ENCODE assay signal across 8 mouse cellular contexts in genomic region chr2:92375788-92376187, GRCm38 (mm10). TPM values are rescaled to one million over a fixed set of nuclear protein-coding genes. Genes with fewer than 3 reads are reported as not detected.
DNase-seq lines count a peak whose midpoint lies in the region; ATAC-seq and TF ChIP-seq lines count a peak whose summit lies in the region.

No protein-coding gene starts in this region.

- H3K4me3 ChIP-seq in heart, embryonic 13.5 days, result peak overlapping the region; percentile 75
- H3K4me3 ChIP-seq in ES-Bruce4 (ENCODE audit: low read depth, low read length), result peak overlapping the region; percentile 92
- peak overlapping the region; percentile 70 for H3K4me3 ChIP-seq in forebrain, embryonic 14.5 days (ENCODE audit: low read depth, low read length)
- H3K4me3 ChIP-seq in liver, postnatal 0 days (ENCODE audit: low read depth, low read length), result peak overlapping the region; percentile 85

- peaks cover 31% of the 10 kb centered on the region for H3K27me3 ChIP-seq in heart, embryonic 13.5 days (replicated peaks)
- no peaks in the 10 kb centered on the region for H3K27me3 ChIP-seq in ES-Bruce4 (ENCODE audit: control insufficient read depth, insufficient read depth, low read length, poor library complexity, severe bottlenecking)
- 0 out of 2 replicates have a peak, but pooled peaks cover 6% of the 10 kb centered on the region for H3K27me3 ChIP-seq in forebrain, embryonic 14.5 days (replicated peaks; ENCODE audit: control insufficient read depth, insufficient read depth, low read length)
- H3K27me3 ChIP-seq in liver, postnatal 0 days (ENCODE audit: insufficient read depth, low read length), result peaks cover 6% of the 10 kb centered on the region

- 14% methylated on average over 10 of the region's 10 CpGs for WGBS in heart, embryonic 13.5 days
- WGBS in forebrain, embryonic 14.5 days, result 16% methylated on average over 10 of the region's 10 CpGs
- WGBS in liver, postnatal 0 days (ENCODE audit: insufficient replicate concordance), result 6% methylated on average over 10 of the region's 10 CpGs

- no peak for DNase-seq in heart, adult 18-20 months
- DNase-seq in forebrain, embryonic 14.5 days (ENCODE audit: low spot score), result no peak
- peak; percentile 31 for DNase-seq in liver, postnatal 0 days
- no peak for DNase-seq in T-cell, adult 2 months (ENCODE audit: low spot score)
- no peak for DNase-seq in thymus, postnatal 36 days
- DNase-seq in layer of hippocampus, postnatal 10 days (ENCODE audit: low spot score in 2 of 2), result no peak

- H3K36me3 ChIP-seq in heart, embryonic 13.5 days, result peaks cover 39% of the 10 kb centered on the region
- H3K36me3 ChIP-seq in ES-Bruce4 (ENCODE audit: control insufficient read depth, insufficient read depth, low read length, poor library complexity, severe bottlenecking), result no peaks in the 10 kb centered on the region
- H3K36me3 ChIP-seq in forebrain, embryonic 14.5 days (ENCODE audit: control insufficient read depth, insufficient read depth, low read length), result peaks cover 33% of the 10 kb centered on the region
- peaks cover 37% of the 10 kb centered on the region for H3K36me3 ChIP-seq in liver, postnatal 0 days (replicated peaks; ENCODE audit: insufficient read depth, low read length)

- H3K27ac ChIP-seq in heart, embryonic 13.5 days (replicated peaks), result peak overlapping the region; percentile 78
- H3K27ac ChIP-seq in ES-Bruce4 (ENCODE audit: insufficient read depth, low read length), result no peak overlapping the region
- peak overlapping the region; percentile 71; the same call in 1 of the 2 replicates for H3K27ac ChIP-seq in forebrain, embryonic 14.5 days (ENCODE audit: low read depth, low read length)
- peak overlapping the region; percentile 89 for H3K27ac ChIP-seq in liver, postnatal 0 days (ENCODE audit: low read depth)

- TF ChIP-seq EP300 in ES-Bruce4 (IDR thresholded peaks at IDR 0.05; ENCODE audit: insufficient read depth, low read depth, low read length), result no peak
- TF ChIP-seq EP300 in liver, postnatal 0 days (IDR thresholded peaks at IDR 0.05; ENCODE audit: low read depth), result no peak

- H3K9me3 ChIP-seq in heart, embryonic 13.5 days, result no peaks in the 10 kb centered on the region
- no peaks in the 10 kb centered on the region for H3K9me3 ChIP-seq in ES-Bruce4 (replicated peaks; ENCODE audit: control insufficient read depth, insufficient read depth, low read length, poor library complexity, severe bottlenecking)
- no peaks in the 10 kb centered on the region for H3K9me3 ChIP-seq in forebrain, embryonic 14.5 days (replicated peaks; ENCODE audit: control insufficient read depth, low read length)
- H3K9me3 ChIP-seq in liver, postnatal 0 days (ENCODE audit: low read length), result no peaks in the 10 kb centered on the region

- peaks cover 33% of the 10 kb centered on the region for H3K4me1 ChIP-seq in heart, embryonic 13.5 days
- H3K4me1 ChIP-seq in ES-Bruce4 (ENCODE audit: control insufficient read depth, insufficient read depth, low read length), result peaks cover 8% of the 10 kb centered on the region
- H3K4me1 ChIP-seq in forebrain, embryonic 14.5 days (ENCODE audit: control insufficient read depth, insufficient read depth, low read length), result peaks cover 40% of the 10 kb centered on the region
- H3K4me1 ChIP-seq in liver, postnatal 0 days (ENCODE audit: insufficient read depth), result peaks cover 24% of the 10 kb centered on the region

- no peak for ATAC-seq in heart, embryonic 13.5 days (ENCODE audit: extremely low read depth, insufficient number of reproducible peaks, low FRiP score, low TSS enrichment)
- ATAC-seq in forebrain, embryonic 14.5 days, result no peak
- no peak for ATAC-seq in liver, postnatal 0 days

- no peak for TF ChIP-seq POLR2A in ES-Bruce4 (IDR thresholded peaks at IDR 0.05; ENCODE audit: insufficient read depth, low read length)

- TF ChIP-seq CTCF in ES-Bruce4 (IDR thresholded peaks at IDR 0.05; ENCODE audit: low read depth, low read length), result no peak
- TF ChIP-seq CTCF in liver, postnatal 0 days (IDR thresholded peaks at IDR 0.05; ENCODE audit: low read depth), result no peak

- peak overlapping the region; percentile 88 for H3K9ac ChIP-seq in heart, embryonic 13.5 days
- H3K9ac ChIP-seq in ES-Bruce4 (ENCODE audit: low read depth, poor library complexity, severe bottlenecking), result peak overlapping the region; percentile 49
- peak overlapping the region; percentile 73 for H3K9ac ChIP-seq in forebrain, embryonic 14.5 days (ENCODE audit: low read length)
- H3K9ac ChIP-seq in liver, postnatal 0 days (replicated peaks), result peak overlapping the region; percentile 83

- H3K4me2 ChIP-seq in heart, embryonic 13.5 days, result peak overlapping the region; percentile 86
- peak overlapping the region; percentile 82 for H3K4me2 ChIP-seq in forebrain, embryonic 14.5 days (ENCODE audit: low read length)
- peak overlapping the region; percentile 95 for H3K4me2 ChIP-seq in liver, postnatal 0 days (ENCODE audit: low read depth, low read length)

RNA-seq across cellular contexts. Expression of gene Large2, which starts 1.1 kb away (rescaled TPM):
- polyA plus RNA-seq in heart, embryonic 13.5 days (2015; fragmentation: Nextera tagmentation; extraction: Ambion mirVana), result 1.8 and 2.3 TPM in 2 replicates
- under 1 TPM in 1 of 2 experiments, not detected in 1; 0.41 TPM for total RNA-seq in heart, adult 18-20 months (2021)
- 27.9 and 31.4 TPM in 2 replicates for polyA plus RNA-seq in ES-Bruce4 (2011; ENCODE audit: insufficient read depth, insufficient read length, low read depth, missing spikeins)
- 0.99 and 1.5 TPM in 2 replicates for polyA plus RNA-seq in forebrain, embryonic 14.5 days (2014; fragmentation: Nextera tagmentation; extraction: Ambion mirVana)
- polyA plus RNA-seq in liver, postnatal 0 days (2015; fragmentation: Nextera tagmentation; extraction: Ambion mirVana), result 2.7 and 3.5 TPM in 2 replicates
- total RNA-seq in layer of hippocampus, postnatal 10 days (2021), result under 1 TPM; 0.45 to 0.64 TPM

RNA-seq across cellular contexts. Expression of gene Pex16, which starts 1.3 kb away (rescaled TPM):
- polyA plus RNA-seq in heart, embryonic 13.5 days (2015; fragmentation: Nextera tagmentation; extraction: Ambion mirVana), result 15.8 and 17.3 TPM in 2 replicates
- total RNA-seq in heart, adult 18-20 months (2021), result 10 to 100 TPM; 24.8 to 27.4 TPM
- 7.3 and 7.9 TPM in 2 replicates for polyA plus RNA-seq in ES-Bruce4 (2011; ENCODE audit: insufficient read depth, insufficient read length, low read depth, missing spikeins)
- 37.1 and 37.9 TPM in 2 replicates for polyA plus RNA-seq in forebrain, embryonic 14.5 days (2014; fragmentation: Nextera tagmentation; extraction: Ambion mirVana)
- polyA plus RNA-seq in liver, postnatal 0 days (2015; fragmentation: Nextera tagmentation; extraction: Ambion mirVana), result 90.6 and 95.6 TPM in 2 replicates
- total RNA-seq in layer of hippocampus, postnatal 10 days (2021), result 10 to 100 TPM; 37.0 to 41.5 TPM

RNA-seq across cellular contexts. Expression of gene 1700029I15Rik, which starts 6.5 kb away (rescaled TPM):
- 0.62 and 1.2 TPM in 2 replicates for polyA plus RNA-seq in heart, embryonic 13.5 days (2015; fragmentation: Nextera tagmentation; extraction: Ambion mirVana)
- total RNA-seq in heart, adult 18-20 months (2021), result 1 to 10 TPM in 1 of 2 experiments, under 1 TPM in 1; 0.25 to 1.1 TPM
- polyA plus RNA-seq in ES-Bruce4 (2011; ENCODE audit: insufficient read depth, insufficient read length, low read depth, missing spikeins), result 1.2 TPM in 1 of 2 replicates, not detected in the other
- 3.2 and 3.7 TPM in 2 replicates for polyA plus RNA-seq in forebrain, embryonic 14.5 days (2014; fragmentation: Nextera tagmentation; extraction: Ambion mirVana)
- polyA plus RNA-seq in liver, postnatal 0 days (2015; fragmentation: Nextera tagmentation; extraction: Ambion mirVana), result 1.9 and 2.1 TPM in 2 replicates
- total RNA-seq in layer of hippocampus, postnatal 10 days (2021), result 1 to 10 TPM; 5.1 to 5.7 TPM

RNA-seq across cellular contexts. Expression of gene Mapk8ip1, which starts 25.3 kb away (rescaled TPM):
- 6.5 and 7.5 TPM in 2 replicates for polyA plus RNA-seq in heart, embryonic 13.5 days (2015; fragmentation: Nextera tagmentation; extraction: Ambion mirVana)
- total RNA-seq in heart, adult 18-20 months (2021), result 1 to 10 TPM; 3.2 to 3.7 TPM
- polyA plus RNA-seq in ES-Bruce4 (2011; ENCODE audit: insufficient read depth, insufficient read length, low read depth, missing spikeins), result 13.6 and 16.0 TPM in 2 replicates
- polyA plus RNA-seq in forebrain, embryonic 14.5 days (2014; fragmentation: Nextera tagmentation; extraction: Ambion mirVana), result 49.3 and 54.5 TPM in 2 replicates
- 2.6 and 2.8 TPM in 2 replicates for polyA plus RNA-seq in liver, postnatal 0 days (2015; fragmentation: Nextera tagmentation; extraction: Ambion mirVana)
- total RNA-seq in layer of hippocampus, postnatal 10 days (2021), result 100 to 1,000 TPM; 385 to 403 TPM

RNA-seq across cellular contexts. Expression of gene Cry2, which starts 58.1 kb away (rescaled TPM):
- 18.6 and 19.0 TPM in 2 replicates for polyA plus RNA-seq in heart, embryonic 13.5 days (2015; fragmentation: Nextera tagmentation; extraction: Ambion mirVana)
- total RNA-seq in heart, adult 18-20 months (2021), result 10 to 100 TPM; 15.4 to 16.7 TPM
- 9.9 and 11.8 TPM in 2 replicates for polyA plus RNA-seq in ES-Bruce4 (2011; ENCODE audit: insufficient read depth, insufficient read length, low read depth, missing spikeins)
- polyA plus RNA-seq in forebrain, embryonic 14.5 days (2014; fragmentation: Nextera tagmentation; extraction: Ambion mirVana), result 16.1 and 24.6 TPM in 2 replicates
- polyA plus RNA-seq in liver, postnatal 0 days (2015; fragmentation: Nextera tagmentation; extraction: Ambion mirVana), result 9.6 and 11.9 TPM in 2 replicates
- total RNA-seq in layer of hippocampus, postnatal 10 days (2021), result 10 to 100 TPM; 89.1 to 94.8 TPM
